Mouse (Mus musculus) midbrain, embryonic 10.5 days (tissue): Measurements from ENCODE around the gene Pde4dip. TPM values are rescaled to one million over a fixed set of nuclear protein-coding genes. Genes with fewer than 3 reads are reported as not detected.

Experiments
- DNase-seq: peaks from one replicate; pipeline ENCODE4 v3.0.0-alpha.2; 2017; ENCODE audit warnings: low spot score
- H3K27ac ChIP-seq: fragments of 300-500 bp; sonication (generic); replicated peaks from 2 replicates; pipeline ENCODE4 v1.5.1; 2016; ENCODE audit warnings: mild to moderate bottlenecking
- H3K27me3 ChIP-seq: fragments of 300-500 bp; sonication (generic); 2 replicates; pipeline ENCODE4 v1.6.1; 2016; ENCODE audit warnings: low read depth, mild to moderate bottlenecking; ENCODE audit not compliant: poor library complexity, severe bottlenecking
- H3K36me3 ChIP-seq: fragments of 300-500 bp; sonication (generic); 2 replicates; pipeline ENCODE4 v1.6.1; 2016; ENCODE audit warnings: mild to moderate bottlenecking, moderate library complexity
- H3K4me1 ChIP-seq: fragments of 300-500 bp; sonication (generic); 2 replicates; pipeline ENCODE4 v1.6.1; 2016
- H3K4me3 ChIP-seq: fragments of 300-500 bp; sonication (generic); 2 replicates; pipeline ENCODE4 v1.5.1; 2016; ENCODE audit warnings: mild to moderate bottlenecking, moderate library complexity
- H3K9me3 ChIP-seq: fragments of 300-500 bp; sonication (generic); replicated peaks from 2 replicates; pipeline ENCODE4 v1.6.1; 2016; ENCODE audit warnings: mild to moderate bottlenecking
- WGBS: fragments of 180-500 bp; shearing (Covaris S2); methylation state at CpG from one replicate; pipeline ENCODE4 v1.1.7; 2016; 5-methylcytosine and 5-hydroxymethylcytosine counted together
- polyA plus RNA-seq: library from polyadenylated mRNA; unstranded; fragments of >200 nt; fragmentation: Nextera tagmentation; extraction: Ambion mirVana; gene quantifications from 2 replicates; pipeline ENCODE4 v1.2.1, GENCODE M21; 2016

Gene Pde4dip
- polyA plus RNA-seq, 1 experiment from 2014 or later: 18.5 TPM

DNA sequence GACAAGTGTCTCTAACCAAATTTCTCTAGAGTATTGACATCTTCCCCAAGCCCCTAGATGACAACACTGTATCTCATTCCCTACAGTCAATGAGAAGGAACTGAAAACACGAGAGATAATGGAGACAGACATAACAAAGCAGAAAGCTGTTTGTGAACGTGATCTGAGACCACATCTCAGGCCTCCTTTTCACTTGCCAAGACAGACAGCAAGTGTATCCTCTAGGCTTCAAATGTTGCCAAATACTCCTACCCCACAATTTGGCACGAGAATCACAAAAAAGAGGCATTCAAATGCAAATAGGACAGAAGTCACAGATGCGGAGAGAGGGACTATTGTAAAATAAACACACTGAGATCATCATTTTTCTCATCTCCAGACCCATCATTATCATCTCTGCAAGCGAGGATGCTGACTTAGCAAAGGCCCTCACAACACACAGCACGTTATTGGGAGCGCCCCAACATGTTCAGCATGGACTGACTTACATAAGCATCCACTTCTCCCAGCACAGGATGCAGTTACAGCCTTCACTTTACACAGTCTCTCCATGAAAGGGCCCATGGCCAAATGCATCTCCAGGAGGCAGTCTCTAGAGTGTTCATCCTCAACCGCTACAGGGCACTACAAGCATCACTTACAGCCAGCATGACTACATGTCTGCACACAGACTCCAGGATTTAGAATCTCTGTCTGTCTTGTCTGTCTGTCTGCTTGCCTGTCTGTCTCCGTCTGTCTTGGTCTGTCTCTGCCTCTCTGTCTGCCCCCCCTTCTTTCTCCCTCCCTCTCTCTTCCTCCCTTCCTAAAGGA is 33.7 kb downstream of the Pde4dip start:
- Histone ChIP-seq H3K27ac (no peak overlapping the region), H3K9me3 (no peaks in the 10 kb centered on the region), H3K27me3 (no peaks in the 10 kb centered on the region), H3K4me1 (no peaks in the 10 kb centered on the region), H3K4me3 (no peak overlapping the region), H3K36me3 (no peaks in the 10 kb centered on the region)
- DNase-seq: no peak
- WGBS: 80% methylated on average over 9 of the region's 9 CpGs

DNA sequence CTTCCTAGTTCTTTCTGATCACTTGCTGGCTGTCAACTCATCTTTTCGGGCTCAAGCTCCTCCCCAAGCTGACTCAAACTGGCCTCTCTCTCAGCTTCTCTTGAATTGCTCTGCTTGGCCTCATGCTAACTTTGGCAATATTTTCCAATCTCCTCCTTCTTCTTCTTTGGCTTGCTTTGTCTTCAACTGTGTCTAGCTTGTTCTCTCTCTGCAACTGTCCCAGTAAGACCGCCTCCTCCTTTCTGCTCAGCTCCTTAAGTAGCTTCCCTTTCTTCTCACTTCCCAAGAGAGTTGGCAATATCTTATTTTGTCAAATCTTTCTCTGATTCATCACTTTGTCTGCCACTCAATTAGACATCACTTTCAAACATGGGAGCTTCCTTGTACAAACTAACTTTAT is 36.7 kb downstream of the Pde4dip start:
- DNase-seq: no peak
- Histone ChIP-seq H3K4me3 (no peak overlapping the region), H3K36me3 (no peaks in the 10 kb centered on the region), H3K27me3 (no peaks in the 10 kb centered on the region), H3K9me3 (no peaks in the 10 kb centered on the region), H3K4me1 (no peaks in the 10 kb centered on the region), H3K27ac (no peak overlapping the region)
- WGBS: 87% methylated on average over 2 of the region's 2 CpGs

DNA sequence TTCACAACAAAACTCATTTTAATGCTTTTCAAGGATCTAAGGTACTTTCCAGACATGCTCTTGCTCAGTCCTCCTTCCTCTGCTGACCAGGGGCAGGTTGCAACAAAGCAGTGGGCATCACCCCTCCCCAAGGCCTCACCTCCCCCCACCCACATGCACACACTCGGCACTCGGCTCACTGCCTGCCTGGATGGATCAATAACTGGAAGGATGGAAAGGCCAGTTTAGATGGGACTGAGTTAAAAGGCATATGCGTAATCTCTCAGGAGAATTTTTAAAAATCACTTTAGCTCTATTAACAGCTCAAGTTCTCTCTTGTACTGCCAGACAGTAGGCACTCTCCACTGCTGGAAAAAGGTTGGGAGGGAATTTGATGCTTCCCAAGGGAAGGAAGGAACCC is 40.9 kb downstream of the Pde4dip start:
- DNase-seq: no peak
- H3K27ac ChIP-seq: no peak overlapping the region
- H3K9me3 ChIP-seq: no peaks in the 10 kb centered on the region
- no peak overlapping the region for H3K4me3 ChIP-seq
- 0 out of 2 replicates have a peak, but pooled peaks cover 7% of the 10 kb centered on the region for H3K4me1 ChIP-seq
- no peaks in the 10 kb centered on the region for H3K36me3 ChIP-seq
- 80% methylated on average over 3 of the region's 3 CpGs for WGBS
- H3K27me3 ChIP-seq: no peaks in the 10 kb centered on the region

DNA sequence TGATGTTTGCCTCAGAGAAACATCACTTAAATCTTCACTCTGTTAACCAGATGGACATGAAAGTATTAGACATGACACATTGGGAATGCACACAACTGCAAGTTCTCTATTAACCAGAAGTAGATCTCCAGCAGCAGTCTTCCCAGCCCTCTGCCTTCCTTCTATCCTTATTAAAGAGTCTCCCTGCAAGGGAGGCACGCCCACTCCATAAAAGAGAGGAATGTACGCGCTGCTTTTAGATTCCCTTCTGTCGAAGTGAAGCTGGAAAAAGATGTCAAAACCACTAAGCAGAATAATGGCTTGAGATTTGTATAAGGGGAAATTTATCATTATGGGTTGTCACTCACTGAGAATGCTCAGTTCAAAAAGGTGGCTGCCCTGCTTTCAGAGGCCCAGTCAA is 42.1 kb downstream of the Pde4dip start:
- H3K9me3 ChIP-seq: no peaks in the 10 kb centered on the region
- no peaks in the 10 kb centered on the region for H3K36me3 ChIP-seq
- H3K4me1 ChIP-seq: 0 out of 2 replicates have a peak, but pooled peaks cover 7% of the 10 kb centered on the region
- H3K4me3 ChIP-seq: no peak overlapping the region
- WGBS: 84% methylated on average over 4 of the region's 4 CpGs
- DNase-seq: no peak
- H3K27ac ChIP-seq: no peak overlapping the region
- no peaks in the 10 kb centered on the region for H3K27me3 ChIP-seq

DNA sequence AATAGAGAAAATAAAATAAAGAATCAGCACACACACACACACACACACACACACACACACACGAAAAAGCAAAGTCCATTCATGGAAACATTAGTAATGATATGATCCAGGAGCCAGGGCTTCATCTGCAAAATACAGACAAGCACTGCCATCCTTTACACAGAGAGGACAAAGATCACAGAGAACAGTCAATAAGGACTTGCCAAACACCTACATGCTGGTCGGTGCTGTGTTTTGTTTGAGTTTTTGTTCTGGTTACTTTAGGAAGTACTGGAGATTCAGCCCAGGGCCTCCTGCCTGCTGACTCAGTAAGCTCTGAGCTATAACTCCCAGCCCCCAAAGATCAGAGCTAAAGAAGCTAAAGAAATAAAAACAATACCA is 43.7 kb downstream of the Pde4dip start:
- WGBS: 79% methylated on average over 2 of the region's 2 CpGs

DNA sequence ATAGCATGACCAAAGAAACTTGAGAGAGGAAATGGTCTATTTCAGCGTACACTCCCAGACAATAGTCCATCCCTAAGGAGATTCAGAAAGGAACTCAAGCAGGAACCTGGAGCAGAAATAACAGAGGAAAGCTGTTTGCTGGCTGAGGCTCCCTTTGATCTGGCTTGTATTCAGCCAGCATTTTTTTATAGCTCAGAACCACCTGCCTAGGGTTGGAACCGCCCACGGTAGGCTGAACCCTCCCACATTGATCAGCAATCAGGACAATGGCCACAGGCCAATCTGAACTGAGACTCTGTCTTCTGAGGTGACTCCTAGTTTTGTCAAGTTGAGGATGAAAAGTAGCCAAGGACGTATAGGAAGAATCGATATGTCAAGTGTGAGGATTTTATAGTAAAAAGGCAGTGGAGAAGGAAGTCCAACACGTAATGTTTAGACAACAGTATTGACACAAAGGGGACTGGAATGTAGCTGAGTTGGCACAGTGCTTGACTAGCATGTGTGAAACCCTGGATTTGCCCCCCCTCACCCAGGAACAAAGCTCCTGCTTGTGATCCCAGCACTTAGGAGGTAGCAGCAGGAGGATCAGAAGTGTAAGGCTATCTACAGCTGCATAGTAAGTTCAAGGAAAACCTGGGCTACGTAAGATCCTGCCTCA is 44.2 kb downstream of the Pde4dip start:
- no peak for DNase-seq
- no peaks in the 10 kb centered on the region for H3K36me3 ChIP-seq
- H3K4me1 ChIP-seq: 0 out of 2 replicates have a peak, but pooled peaks cover 7% of the 10 kb centered on the region
- H3K27me3 ChIP-seq: no peaks in the 10 kb centered on the region
- H3K27ac ChIP-seq: no peak overlapping the region
- WGBS: 91% methylated on average over 7 of the region's 7 CpGs
- no peak overlapping the region for H3K4me3 ChIP-seq
- no peaks in the 10 kb centered on the region for H3K9me3 ChIP-seq

More for the DNA sequence above, 43.7 kb downstream of the Pde4dip start:
- DNase-seq: no peak
- Histone ChIP-seq H3K4me3 (no peak overlapping the region), H3K27me3 (no peaks in the 10 kb centered on the region), H3K36me3 (no peaks in the 10 kb centered on the region), H3K9me3 (no peaks in the 10 kb centered on the region), H3K27ac (no peak overlapping the region), H3K4me1 (0 out of 2 replicates have a peak, but pooled peaks cover 7% of the 10 kb centered on the region)

DNA sequence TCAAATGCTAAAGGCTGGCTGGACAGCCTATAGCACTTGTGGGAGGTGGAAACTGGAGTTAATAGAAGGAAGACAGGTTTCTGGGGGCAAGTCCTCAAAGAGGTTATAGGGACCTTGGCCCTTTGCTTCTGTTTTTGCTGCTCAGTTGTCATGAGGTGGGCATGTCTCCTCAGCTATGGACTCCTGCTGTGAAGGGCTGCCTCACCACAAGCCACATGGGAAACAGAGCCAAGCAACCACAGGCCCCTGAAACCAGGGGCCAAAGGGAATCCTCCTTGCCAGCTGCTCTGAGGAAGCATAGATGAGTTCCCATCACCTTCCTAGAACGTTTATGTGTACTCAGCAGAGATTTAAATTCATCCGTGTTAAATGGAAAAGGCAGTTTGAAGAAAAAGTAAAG is 45.9 kb downstream of the Pde4dip start:
- WGBS: 73% methylated on average over 2 of the region's 2 CpGs
- H3K36me3 ChIP-seq: no peaks in the 10 kb centered on the region
- H3K4me1 ChIP-seq: 0 out of 2 replicates have a peak, but pooled peaks cover 7% of the 10 kb centered on the region
- H3K9me3 ChIP-seq: no peaks in the 10 kb centered on the region
- H3K27ac ChIP-seq: no peak overlapping the region
- no peaks in the 10 kb centered on the region for H3K27me3 ChIP-seq
- no peak overlapping the region for H3K4me3 ChIP-seq
- no peak for DNase-seq

DNA sequence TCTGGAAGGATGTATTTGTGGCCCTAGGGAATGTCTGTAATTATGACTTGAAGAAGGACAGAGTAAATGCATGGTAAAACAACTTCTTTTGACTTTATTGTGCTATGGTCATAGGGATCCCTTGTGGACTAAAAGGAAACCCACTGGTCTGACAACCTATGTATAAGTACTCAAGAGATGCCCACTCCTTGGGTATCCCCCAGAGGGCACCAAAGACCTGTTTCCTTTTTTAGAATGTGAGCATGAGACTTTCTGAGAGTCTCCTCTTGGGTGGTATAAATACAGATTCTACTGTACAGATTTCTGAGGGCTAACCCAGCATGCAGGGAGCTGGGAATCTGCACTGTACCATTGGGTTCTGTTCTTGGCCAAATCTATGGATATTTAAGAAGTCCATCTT is 48.1 kb downstream of the Pde4dip start:
- H3K4me3 ChIP-seq: no peak overlapping the region

DNA sequence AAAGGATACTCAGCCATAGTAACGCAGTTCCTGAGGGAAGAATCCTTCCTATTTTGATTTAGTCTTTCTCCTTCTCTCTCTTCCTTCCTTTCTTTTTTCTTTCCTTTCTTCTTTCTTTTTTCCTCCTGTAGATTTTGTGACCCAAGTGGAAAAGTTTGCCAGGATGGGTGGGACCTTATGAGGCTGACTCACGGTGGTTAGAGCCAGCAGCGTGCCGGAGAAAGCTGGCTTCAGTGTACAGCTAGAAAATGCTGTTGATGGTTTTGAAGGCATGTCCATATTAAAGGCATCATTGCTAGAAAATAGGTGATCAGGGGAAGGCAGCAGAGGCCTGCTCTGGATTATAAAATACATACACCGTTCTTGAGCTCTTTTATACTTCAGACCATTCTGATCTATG is 52.6 kb downstream of the Pde4dip start:
- H3K27me3 ChIP-seq: no peaks in the 10 kb centered on the region; the same call in 1 of the 2 replicates
- no peaks in the 10 kb centered on the region for H3K4me1 ChIP-seq
- 97% methylated on average over 5 of the region's 5 CpGs for WGBS
- H3K4me3 ChIP-seq: no peak overlapping the region
- no peak for DNase-seq
- no peaks in the 10 kb centered on the region for H3K9me3 ChIP-seq
- H3K27ac ChIP-seq: no peak overlapping the region
- H3K36me3 ChIP-seq: no peaks in the 10 kb centered on the region

More for the DNA sequence above, 48.1 kb downstream of the Pde4dip start:
- Histone ChIP-seq H3K27me3 (no peaks in the 10 kb centered on the region), H3K4me1 (no peaks in the 10 kb centered on the region), H3K27ac (no peak overlapping the region), H3K9me3 (no peaks in the 10 kb centered on the region), H3K36me3 (no peaks in the 10 kb centered on the region)
- DNase-seq: no peak

DNA sequence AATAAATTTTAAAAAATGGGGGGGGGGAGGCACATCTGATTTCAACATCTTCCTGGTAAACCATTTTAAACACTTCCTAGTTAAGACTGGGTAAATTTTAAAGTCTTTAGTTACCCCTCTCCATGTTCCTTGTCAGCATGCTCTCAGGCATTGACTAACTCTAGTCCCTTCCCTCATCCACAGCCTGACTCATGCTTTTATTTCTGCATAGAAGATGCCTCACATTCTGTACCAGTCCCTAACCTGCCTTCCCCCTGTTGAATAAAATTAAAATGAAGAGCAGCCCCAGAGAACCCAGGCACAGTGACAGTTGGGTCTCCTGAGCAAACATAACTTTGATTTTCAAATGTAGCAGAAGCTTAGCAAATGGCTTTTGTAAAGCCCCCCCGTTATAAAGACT is 53.9 kb downstream of the Pde4dip start:
- 63% methylated on average over 1 of the region's 1 CpGs for WGBS
- no peaks in the 10 kb centered on the region for H3K4me1 ChIP-seq
- no peaks in the 10 kb centered on the region for H3K36me3 ChIP-seq
- H3K4me3 ChIP-seq: no peak overlapping the region
- no peak overlapping the region for H3K27ac ChIP-seq
- no peaks in the 10 kb centered on the region; the same call in 1 of the 2 replicates for H3K27me3 ChIP-seq
- H3K9me3 ChIP-seq: no peaks in the 10 kb centered on the region
- no peak for DNase-seq

DNA sequence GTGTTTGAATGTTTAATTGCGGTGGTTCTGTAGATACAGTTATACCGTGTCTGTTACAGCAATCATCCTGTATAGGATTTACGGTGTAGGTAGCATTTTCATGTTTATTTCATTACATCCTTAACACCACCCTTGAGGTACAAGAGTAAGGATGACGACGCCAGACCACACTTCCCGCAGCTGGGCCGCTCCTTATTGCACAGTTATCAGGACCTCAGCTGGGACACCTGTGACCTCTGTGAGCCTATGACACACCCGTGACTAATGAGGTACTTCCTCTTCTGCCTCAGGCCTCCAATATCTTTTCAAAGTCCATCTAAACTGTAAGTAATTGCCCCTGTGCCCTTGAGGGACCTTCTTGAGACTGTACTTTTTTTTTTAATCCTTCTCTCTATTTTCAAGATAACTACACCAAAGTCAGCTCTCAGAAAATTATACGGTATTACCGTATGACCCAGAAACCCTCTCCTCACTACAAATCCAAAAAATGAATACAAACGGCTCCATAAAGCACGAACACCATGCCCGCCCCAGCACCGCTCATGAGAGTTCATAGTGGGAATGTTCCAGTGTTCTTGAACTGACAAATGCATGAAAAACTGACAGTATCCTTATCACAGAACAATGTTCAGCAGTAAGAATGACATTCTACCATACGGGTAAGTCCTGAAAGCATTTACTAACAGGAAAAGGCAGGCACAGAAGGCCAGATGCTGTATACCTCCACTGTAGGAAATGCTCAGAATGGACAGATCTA is 56.8 kb downstream of the Pde4dip start:
- WGBS: 87% methylated on average over 15 of the region's 15 CpGs
- H3K9me3 ChIP-seq: no peaks in the 10 kb centered on the region
- H3K4me3 ChIP-seq: no peak overlapping the region
- H3K36me3 ChIP-seq: no peaks in the 10 kb centered on the region
- no peak overlapping the region for H3K27ac ChIP-seq
- no peaks in the 10 kb centered on the region; the same call in 1 of the 2 replicates for H3K4me1 ChIP-seq
- DNase-seq: no peak
- H3K27me3 ChIP-seq: peaks cover 3% of the 10 kb centered on the region; the same call in 1 of the 2 replicates

DNA sequence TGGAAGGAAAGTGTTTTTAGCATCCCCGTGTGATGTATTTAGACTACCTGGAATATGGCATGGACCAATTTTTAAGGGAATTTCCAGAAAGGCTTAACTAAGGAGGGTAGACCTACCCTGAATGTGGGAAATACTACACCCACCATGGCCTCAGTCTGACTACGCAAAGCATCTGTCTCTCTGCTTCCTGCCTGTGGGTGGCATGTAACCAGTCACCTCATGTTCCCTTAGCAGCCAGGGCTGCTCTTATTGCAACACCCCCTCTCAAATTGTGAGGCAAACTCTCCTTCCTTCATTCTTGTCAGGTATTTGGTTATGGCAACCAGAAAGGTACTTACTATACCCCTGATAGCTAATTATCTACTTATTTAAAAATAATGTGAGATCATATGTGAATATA is 57.9 kb downstream of the Pde4dip start:
- no peak overlapping the region for H3K4me3 ChIP-seq
- H3K27me3 ChIP-seq: peaks cover 3% of the 10 kb centered on the region; the same call in 1 of the 2 replicates
- no peaks in the 10 kb centered on the region for H3K36me3 ChIP-seq
- H3K27ac ChIP-seq: no peak overlapping the region
- H3K4me1 ChIP-seq: no peaks in the 10 kb centered on the region; the same call in 1 of the 2 replicates
- H3K9me3 ChIP-seq: no peaks in the 10 kb centered on the region
- WGBS: 75% methylated on average over 2 of the region's 2 CpGs
- no peak for DNase-seq
